In genomic region chr8:55472386-55472785, GRCm38 (mm10) we compare ENCODE assay signal across 27 mouse cellular contexts.
"Had no signal": no experiment of that assay in that cellular context is flagged by ENCODE, and none has a peak within 500 bp of the region (broad histone marks: within the 10 kb centered on the region; RNA-seq: fewer than 3 reads in every experiment).

No protein-coding gene starts in this region.

- H3K4me2 ChIP-seq: embryonic facial prominence, embryonic 12.5 days; embryonic facial prominence, embryonic 13.5 days; embryonic facial prominence, embryonic 15.5 days; forebrain, embryonic 12.5 days; forebrain, embryonic 13.5 days; forebrain, embryonic 15.5 days had no signal

- H3K36me3 ChIP-seq: embryonic facial prominence, embryonic 10.5 days; embryonic facial prominence, embryonic 12.5 days; embryonic facial prominence, embryonic 13.5 days; embryonic facial prominence, embryonic 15.5 days; forebrain, embryonic 10.5 days; forebrain, embryonic 12.5 days; forebrain, embryonic 15.5 days had no signal

- H3K4me3 ChIP-seq: embryonic facial prominence, embryonic 10.5 days; embryonic facial prominence, embryonic 12.5 days; embryonic facial prominence, embryonic 13.5 days; embryonic facial prominence, embryonic 15.5 days; erythroblast, embryonic 14.5 days; forebrain, embryonic 10.5 days; forebrain, embryonic 12.5 days; forebrain, embryonic 13.5 days; forebrain, embryonic 15.5 days; gastrocnemius, adult 2 months had no signal

- H3K27me3 ChIP-seq: embryonic facial prominence, embryonic 12.5 days; embryonic facial prominence, embryonic 13.5 days; embryonic facial prominence, embryonic 15.5 days; forebrain, embryonic 12.5 days; forebrain, embryonic 13.5 days; forebrain, embryonic 15.5 days had no signal

- DNase-seq: cerebellum, adult 2 months; cerebellum, adult 8-10 months; cerebellum, adult 9-10 months; cerebellum, adult 9-11 months; cerebellum, postnatal 14 days; cerebellum, postnatal 25 days; cerebellum, postnatal 36 days; embryo, embryonic 11 days; forebrain, postnatal 0 days; gastrocnemius, adult 2 months; gastrocnemius, postnatal 10 days; gastrocnemius, postnatal 14 days; gastrocnemius, postnatal 25 days; gastrocnemius, postnatal 36 days; heart, adult 11 months; heart, adult 18-20 months had no signal

- H3K9me3 ChIP-seq: embryonic facial prominence, embryonic 10.5 days; embryonic facial prominence, embryonic 12.5 days; embryonic facial prominence, embryonic 13.5 days; embryonic facial prominence, embryonic 15.5 days; forebrain, embryonic 10.5 days; forebrain, embryonic 12.5 days; forebrain, embryonic 13.5 days; forebrain, embryonic 15.5 days had no signal

- H3K4me1 ChIP-seq: embryonic facial prominence, embryonic 10.5 days; embryonic facial prominence, embryonic 12.5 days; embryonic facial prominence, embryonic 13.5 days; embryonic facial prominence, embryonic 15.5 days; forebrain, embryonic 10.5 days; forebrain, embryonic 12.5 days; forebrain, embryonic 13.5 days; forebrain, embryonic 15.5 days had no signal

- H3K9ac ChIP-seq: embryonic facial prominence, embryonic 12.5 days; embryonic facial prominence, embryonic 13.5 days; embryonic facial prominence, embryonic 15.5 days; forebrain, embryonic 12.5 days; forebrain, embryonic 13.5 days; forebrain, embryonic 15.5 days; forebrain, postnatal 0 days had no signal

- ATAC-seq: forebrain, embryonic 13.5 days; forebrain, embryonic 14.5 days; forebrain, embryonic 15.5 days; forebrain, embryonic 16.5 days; forebrain, postnatal 0 days had no signal

- H3K27ac ChIP-seq: embryonic facial prominence, embryonic 10.5 days; embryonic facial prominence, embryonic 12.5 days; embryonic facial prominence, embryonic 13.5 days; embryonic facial prominence, embryonic 15.5 days; forebrain, embryonic 10.5 days; forebrain, embryonic 12.5 days; forebrain, embryonic 13.5 days; forebrain, embryonic 15.5 days; gastrocnemius, adult 2 months had no signal
